8 mouse cellular contexts compared by ENCODE assay signal in the genomic region with DNA sequence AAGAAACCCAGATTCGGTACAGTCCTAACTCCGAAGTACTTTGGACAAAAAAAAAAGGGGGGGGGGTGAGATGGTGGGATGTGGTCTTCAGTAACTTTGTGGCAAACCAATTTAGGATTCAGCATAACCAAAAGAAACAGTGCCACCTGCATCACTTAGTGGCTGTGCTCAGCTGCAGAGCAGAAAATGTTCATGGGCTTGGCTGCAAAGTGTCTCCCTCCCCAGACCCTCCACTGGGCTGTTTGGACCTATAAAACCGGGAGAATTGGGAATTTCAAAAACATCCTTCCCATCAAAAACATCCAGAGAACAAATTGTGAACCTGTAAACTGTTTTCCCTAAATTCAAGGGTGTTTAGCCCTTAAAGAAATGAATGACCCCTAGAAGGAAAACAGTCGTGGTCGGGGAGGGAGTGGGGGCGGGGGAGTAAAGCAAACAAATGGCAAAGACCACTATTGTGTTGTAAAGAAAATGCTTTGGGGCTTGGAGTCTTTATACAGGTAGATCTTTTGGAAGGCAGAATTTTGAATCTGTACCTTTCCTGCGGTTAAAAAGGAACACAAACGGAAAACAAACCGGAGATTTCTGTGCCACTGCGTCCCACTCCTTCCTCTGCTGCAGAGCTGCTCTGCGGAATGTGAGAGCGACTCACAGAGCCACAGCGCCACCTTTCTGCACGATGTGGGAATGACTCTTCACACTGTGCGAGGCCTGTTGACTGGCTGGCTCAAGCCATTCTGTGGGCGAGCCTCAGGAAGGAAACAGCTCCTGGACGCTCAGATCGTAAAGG.
DNase-seq lines count a peak whose midpoint lies in the region; ATAC-seq lines count a peak whose summit lies in the region.

No protein-coding gene starts in this region.

- H3K27ac ChIP-seq in forebrain, embryonic 11.5 days (ENCODE audit: low read depth, low read length), result no peak overlapping the region
- no peak overlapping the region for H3K27ac ChIP-seq in heart, embryonic 16.5 days (ENCODE audit: low read length)
- H3K27ac ChIP-seq in liver, embryonic 15.5 days (replicated peaks), result no peak overlapping the region
- H3K27ac ChIP-seq in neural tube, embryonic 12.5 days, result no peak overlapping the region

- 7% methylated on average over 18 of the region's 18 CpGs for WGBS in forebrain, embryonic 11.5 days
- WGBS in heart, embryonic 16.5 days, result 9% methylated on average over 18 of the region's 18 CpGs
- 7% methylated on average over 18 of the region's 18 CpGs for WGBS in liver, embryonic 15.5 days (ENCODE audit: insufficient replicate concordance)
- 5% methylated on average over 18 of the region's 18 CpGs for WGBS in neural tube, embryonic 12.5 days

- H3K9me3 ChIP-seq in forebrain, embryonic 11.5 days (ENCODE audit: control insufficient read depth, low read length), result no peaks in the 10 kb centered on the region
- no peaks in the 10 kb centered on the region for H3K9me3 ChIP-seq in heart, embryonic 16.5 days (replicated peaks; ENCODE audit: control insufficient read depth, low read length)
- no peaks in the 10 kb centered on the region for H3K9me3 ChIP-seq in liver, embryonic 15.5 days (replicated peaks)
- no peaks in the 10 kb centered on the region for H3K9me3 ChIP-seq in neural tube, embryonic 12.5 days

- peak; percentile 60 for DNase-seq in c-Kit-positive CD71-positive TER-119-negative erythroid progenitor cells, embryonic 14.5 days (ENCODE audit: low read depth)
- peak; percentile 92 for DNase-seq in forebrain, embryonic 11.5 days (ENCODE audit: low spot score)
- peak; percentile 84 to 92 for DNase-seq in kidney, postnatal 36 days
- DNase-seq in telencephalon, adult 2 months (ENCODE audit: low read depth, low spot score), result peak; percentile 79

- no peaks in the 10 kb centered on the region for H3K27me3 ChIP-seq in forebrain, embryonic 11.5 days (ENCODE audit: control insufficient read depth, insufficient read depth, low read length)
- H3K27me3 ChIP-seq in heart, embryonic 16.5 days (ENCODE audit: control insufficient read depth, insufficient read depth, low read length), result no peaks in the 10 kb centered on the region
- H3K27me3 ChIP-seq in liver, embryonic 15.5 days, result no peaks in the 10 kb centered on the region
- H3K27me3 ChIP-seq in neural tube, embryonic 12.5 days (replicated peaks), result no peaks in the 10 kb centered on the region

- peak overlapping the region; percentile 26 for H3K4me3 ChIP-seq in forebrain, embryonic 11.5 days (ENCODE audit: low read depth, low read length)
- H3K4me3 ChIP-seq in heart, embryonic 16.5 days (ENCODE audit: low read length), result peak overlapping the region; percentile 62
- H3K4me3 ChIP-seq in liver, embryonic 15.5 days (replicated peaks), result peak overlapping the region; percentile 44
- H3K4me3 ChIP-seq in neural tube, embryonic 12.5 days, result peak overlapping the region; percentile 30

- no peaks in the 10 kb centered on the region for H3K36me3 ChIP-seq in forebrain, embryonic 11.5 days (ENCODE audit: control insufficient read depth, insufficient read depth, low read length)
- H3K36me3 ChIP-seq in heart, embryonic 16.5 days (ENCODE audit: control insufficient read depth, insufficient read depth), result no peaks in the 10 kb centered on the region
- no peaks in the 10 kb centered on the region for H3K36me3 ChIP-seq in liver, embryonic 15.5 days (replicated peaks)
- no peaks in the 10 kb centered on the region for H3K36me3 ChIP-seq in neural tube, embryonic 12.5 days

- H3K4me2 ChIP-seq in forebrain, embryonic 11.5 days (ENCODE audit: low read depth, low read length, severe bottlenecking), result peak overlapping the region; percentile 51
- peak overlapping the region; percentile 78 for H3K4me2 ChIP-seq in heart, embryonic 16.5 days (ENCODE audit: low read depth, low read length)
- peak overlapping the region; percentile 61 for H3K4me2 ChIP-seq in liver, embryonic 15.5 days
- H3K4me2 ChIP-seq in neural tube, embryonic 12.5 days (replicated peaks), result peak overlapping the region; percentile 61

- H3K9ac ChIP-seq in forebrain, embryonic 11.5 days (ENCODE audit: low read length), result peak overlapping the region; percentile 47
- H3K9ac ChIP-seq in heart, embryonic 16.5 days (ENCODE audit: low read length), result peak overlapping the region; percentile 67
- H3K9ac ChIP-seq in liver, embryonic 15.5 days, result no peak overlapping the region
- H3K9ac ChIP-seq in neural tube, embryonic 12.5 days, result no peak overlapping the region

- H3K4me1 ChIP-seq in forebrain, embryonic 11.5 days (replicated peaks; ENCODE audit: control insufficient read depth, insufficient read depth, low read length), result 0 out of 2 replicates have a peak, but pooled peaks cover 6% of the 10 kb centered on the region
- H3K4me1 ChIP-seq in heart, embryonic 16.5 days (ENCODE audit: control insufficient read depth, insufficient read depth, low read length), result peaks cover 3% of the 10 kb centered on the region; the same call in 1 of the 2 replicates
- H3K4me1 ChIP-seq in liver, embryonic 15.5 days (replicated peaks), result peaks cover 16% of the 10 kb centered on the region
- H3K4me1 ChIP-seq in neural tube, embryonic 12.5 days, result peaks cover 8% of the 10 kb centered on the region; the same call in 1 of the 2 replicates

- ATAC-seq in CD4-positive, CD25-positive, alpha-beta regulatory T cell, adult 4 months, result peak; percentile 65
- ATAC-seq in forebrain, embryonic 11.5 days (replicated peaks; ENCODE audit: low FRiP score), result peak; percentile 96
- peak; percentile 97 for ATAC-seq in heart, embryonic 16.5 days (replicated peaks; ENCODE audit: extremely low read depth, insufficient read depth, low FRiP score)
- ATAC-seq in liver, embryonic 15.5 days (ENCODE audit: insufficient read depth), result peak; percentile 83
- ATAC-seq in neural tube, embryonic 12.5 days (ENCODE audit: low FRiP score, low read depth), result peak; percentile 98

Comparison
In these comparisons a context has a peak if more than half of its experiments do, and no peak if none do; other contexts are left out.
1. H3K9ac ChIP-seq: peak in forebrain, embryonic 11.5 days (single experiment) and heart, embryonic 16.5 days (single experiment); none in liver, embryonic 15.5 days (single experiment) and neural tube, embryonic 12.5 days (single experiment).
2. Peak in every context shown above with its lines, with median percentiles within 50 percentile points of each other: ATAC-seq, DNase-seq, H3K4me2 ChIP-seq and H3K4me3 ChIP-seq.